Mouse (Mus musculus) G1E (cell line): ENCODE results near the gene Ilf3. TPM values are rescaled to one million over a fixed set of nuclear protein-coding genes. Genes with fewer than 3 reads are reported as not detected.

ENCODE experiments used
- ATAC-seq: 2 replicates; pipeline ENCODE4 v1.8.0; 2016; ENCODE audit warnings: mild to moderate bottlenecking; ENCODE audit not compliant: insufficient number of reproducible peaks, poor library complexity, low FRiP score, severe bottlenecking; ENCODE audit errors: extremely low read depth
- DNase-seq: peaks from one replicate; pipeline ENCODE4 v3.0.0; 2012; ENCODE audit warnings: low spot score
- H3K27me3 ChIP-seq: 2 replicates; pipeline ENCODE4 v1.6.1; 2012; ENCODE audit warnings: mild to moderate bottlenecking, low read length, inconsistent platforms; ENCODE audit not compliant: insufficient read depth
- H3K36me3 ChIP-seq: replicated peaks from 2 replicates; pipeline ENCODE3; 2012; ENCODE audit warnings: mild to moderate bottlenecking, inconsistent platforms
- H3K4me1 ChIP-seq: 2 replicates; pipeline ENCODE4 v1.6.1; 2012; ENCODE audit warnings: low read depth, low read length, inconsistent platforms, mixed read lengths; ENCODE audit not compliant: insufficient read depth
- H3K4me3 ChIP-seq: 2 replicates; pipeline ENCODE4 v1.5.1; 2012; ENCODE audit warnings: low read depth, mild to moderate bottlenecking, inconsistent platforms, low read length, moderate library complexity, mixed read lengths
- H3K9me3 ChIP-seq: replicated peaks from 2 replicates; pipeline ENCODE4 v1.6.1; 2012; ENCODE audit warnings: inconsistent platforms
- CTCF ChIP-seq: IDR thresholded peaks from 2 replicates; pipeline ENCODE4 v1.5.1; 2012; ENCODE audit warnings: low read depth, low read length, inconsistent platforms, mixed read lengths
- GATA1 ChIP-seq: IDR thresholded peaks from 2 replicates; pipeline ENCODE4 v1.6.1; 2012; ENCODE audit warnings: borderline replicate concordance, low read length, inconsistent platforms, mixed read lengths
- GATA2 ChIP-seq: IDR thresholded peaks from 2 replicates; pipeline ENCODE4 v1.6.1; 2012; ENCODE audit warnings: low read depth, low read length, inconsistent platforms, borderline replicate concordance
- POLR2AphosphoS5 ChIP-seq: IDR thresholded peaks from 2 replicates; pipeline ENCODE4 v1.6.1; 2012; ENCODE audit warnings: low read depth, low read length, inconsistent platforms; ENCODE audit not compliant: insufficient replicate concordance
- TAL1 ChIP-seq: conservative IDR thresholded peaks from 2 replicates; pipeline ENCODE4 v1.6.1; 2012; ENCODE audit warnings: low read depth, low read length, inconsistent platforms, mixed read lengths
- polyA plus RNA-seq: library from polyadenylated mRNA; stranded (reverse); fragments of >175 nt; gene quantifications from 2 replicates; pipeline ENCODE4 v1.2.3, GENCODE M21; 2012
- total RNA-seq, 2 experiments: library from RNA; stranded (forward) in 1 of 2; stranded (reverse) in 1 of 2; fragments of 200-1000 nt in 1 of 2; fragments of >200 nt in 1 of 2; fragmentation: Nextera tagmentation in 1 of 2; gene quantifications; 2 replicates each; pipeline ENCODE4 v1.2.3; 2014 to 2017

Ilf3 gene
- total and polyA plus RNA-seq, 3 experiments: 81.3 to 123 (median 94.1) TPM

- DNase-seq (no peak), ATAC-seq (no peak)
- Histone ChIP-seq H3K4me3 (no peak overlapping the region), H3K9me3 (no peaks in the 10 kb centered on the region), H3K4me1 (peaks cover 49% of the 10 kb centered on the region), H3K27me3 (no peaks in the 10 kb centered on the region), H3K36me3 (peaks cover 20% of the 10 kb centered on the region)
- TF ChIP-seq GATA2: no peak
- TF ChIP-seq TAL1: no peak
- no peak for TF ChIP-seq CTCF
- no peak for TF ChIP-seq GATA1
- no peak for TF ChIP-seq POLR2AphosphoS5
Measured at GRCm38 (mm10) chr9:21331365-21332140, 36.1 kb upstream of the Ilf3 start.

- TF ChIP-seq GATA2 (no peak), CTCF (no peak), GATA1 (no peak), TAL1 (no peak), POLR2AphosphoS5 (no peak)
- DNase-seq (no peak), ATAC-seq (no peak)
- peaks cover 44% of the 10 kb centered on the region for H3K4me1 ChIP-seq
- no peaks in the 10 kb centered on the region for H3K27me3 ChIP-seq
- no peaks in the 10 kb centered on the region for H3K9me3 ChIP-seq
- no peak overlapping the region for H3K4me3 ChIP-seq
- peaks cover 22% of the 10 kb centered on the region for H3K36me3 ChIP-seq
Measured at GRCm38 (mm10) chr9:21332161-21333061, 35.3 kb upstream of the Ilf3 start.

- Histone ChIP-seq H3K27me3 (no peaks in the 10 kb centered on the region), H3K4me3 (no peak overlapping the region), H3K4me1 (peaks cover 40% of the 10 kb centered on the region), H3K36me3 (peaks cover 31% of the 10 kb centered on the region), H3K9me3 (no peaks in the 10 kb centered on the region)
- TF ChIP-seq GATA2: no peak
- TF ChIP-seq CTCF: no peak
- no peak for TF ChIP-seq POLR2AphosphoS5
- TF ChIP-seq TAL1: no peak
- no peak for TF ChIP-seq GATA1
- DNase-seq (no peak), ATAC-seq (no peak)
Measured at GRCm38 (mm10) chr9:21333523-21333922, 34.1 kb upstream of the Ilf3 start.

GRCm38 (mm10) chr9:21334747-21335146 lies 32.9 kb upstream of the Ilf3 start:
- Histone ChIP-seq H3K4me3 (no peak overlapping the region), H3K4me1 (peaks cover 33% of the 10 kb centered on the region), H3K9me3 (no peaks in the 10 kb centered on the region), H3K27me3 (no peaks in the 10 kb centered on the region), H3K36me3 (peaks cover 31% of the 10 kb centered on the region)
- no peak for ATAC-seq
- TF ChIP-seq GATA1 (no peak), CTCF (no peak), POLR2AphosphoS5 (no peak), TAL1 (no peak), GATA2 (no peak)
- DNase-seq: no peak

- Histone ChIP-seq H3K36me3 (peaks cover 30% of the 10 kb centered on the region), H3K4me1 (peaks cover 28% of the 10 kb centered on the region), H3K27me3 (no peaks in the 10 kb centered on the region), H3K9me3 (no peaks in the 10 kb centered on the region), H3K4me3 (no peak overlapping the region)
- TF ChIP-seq GATA2 (no peak), POLR2AphosphoS5 (no peak), TAL1 (no peak), CTCF (no peak), GATA1 (no peak)
- DNase-seq (no peak), ATAC-seq (no peak)
Measured at GRCm38 (mm10) chr9:21335391-21335790, 32.3 kb upstream of the Ilf3 start.

- Histone ChIP-seq H3K9me3 (no peaks in the 10 kb centered on the region), H3K36me3 (peaks cover 38% of the 10 kb centered on the region), H3K4me3 (no peak overlapping the region), H3K27me3 (no peaks in the 10 kb centered on the region), H3K4me1 (peaks cover 26% of the 10 kb centered on the region)
- no peak for TF ChIP-seq POLR2AphosphoS5
- TF ChIP-seq GATA1: no peak
- TF ChIP-seq GATA2: no peak
- TF ChIP-seq CTCF: no peak
- no peak for TF ChIP-seq TAL1
- DNase-seq: no peak
- ATAC-seq: no peak
Measured at GRCm38 (mm10) chr9:21336491-21336890, 31.2 kb upstream of the Ilf3 start.
